Mouse (Mus musculus): ENCODE results near the gene Ankrd13a. TPM values are rescaled to one million over a fixed set of nuclear protein-coding genes. Genes with fewer than 3 reads are reported as not detected.

Ankrd13a gene
- total and polyA plus RNA-seq, 2 experiments, result 11.4 to 15.9 TPM

DNA sequence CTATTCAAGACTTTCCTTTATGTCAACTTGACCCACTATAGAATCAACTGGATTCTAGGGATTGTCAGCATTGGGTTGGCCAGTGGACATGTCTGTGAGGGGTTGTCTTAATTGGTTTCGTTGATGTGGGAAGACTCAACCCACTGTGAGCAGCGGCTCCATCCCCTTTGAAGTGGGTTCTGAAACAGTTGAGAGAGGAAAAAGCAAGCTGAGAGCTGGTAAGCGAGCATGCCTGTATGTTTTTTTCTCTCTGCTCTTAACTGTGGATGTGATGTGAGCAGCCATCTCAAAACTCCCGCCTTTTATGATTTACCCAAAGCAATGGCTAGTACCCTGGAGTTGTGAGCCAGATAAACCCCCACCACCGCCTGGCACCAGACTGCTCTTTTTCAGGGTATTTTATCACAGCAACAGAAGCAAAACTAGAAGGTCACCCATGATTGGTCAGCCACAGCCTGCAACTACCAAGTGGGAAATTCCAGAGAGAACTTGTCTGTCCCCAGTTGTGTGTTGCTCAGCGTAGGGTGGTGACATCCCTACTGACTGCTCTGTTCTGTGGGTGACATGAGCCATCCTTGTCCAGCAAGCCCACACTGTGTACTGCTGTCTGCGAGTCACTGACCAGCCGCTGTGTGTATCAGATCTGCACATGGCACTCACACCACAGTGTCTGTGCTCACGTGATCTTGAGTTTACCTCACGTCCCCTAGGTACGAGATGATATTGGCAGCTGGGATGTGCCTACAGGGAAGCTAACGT lies 9.1 kb downstream of the Ankrd13a start:
- Histone ChIP-seq H3K9ac (ENCODE audit: low read depth, low read length) (no peak overlapping the region), H3K27ac (replicated peaks; ENCODE audit: insufficient read depth, low read depth, low read length) (no peak overlapping the region), H3K79me2 (ENCODE audit: control insufficient read depth, insufficient read depth, low read length) (peaks cover 35% of the 10 kb centered on the region), H3K4me1 (ENCODE audit: control insufficient read depth, insufficient read depth, low read length) (peaks cover 3% of the 10 kb centered on the region; the same call in 1 of the 2 replicates), H3K27me3 (ENCODE audit: control insufficient read depth, insufficient read depth, low read length) (no peaks in the 10 kb centered on the region), H3K4me3 (ENCODE audit: insufficient read depth, low read depth, low read length) (no peak overlapping the region), H3K36me3 (ENCODE audit: control insufficient read depth, insufficient read depth, low read length) (no peaks in the 10 kb centered on the region)
- WGBS, result 91% methylated on average over 12 of the region's 12 CpGs
- TF ChIP-seq POLR2A (IDR thresholded peaks at IDR 0.05; ENCODE audit: extremely low read depth, insufficient read depth, low read length), result no peak
- TF ChIP-seq CTCF (IDR thresholded peaks at IDR 0.05; ENCODE audit: low read depth, low read length), result no peak
- DNase-seq (ENCODE audit: extremely low read depth, low read depth, low spot score), result no peak

DNA sequence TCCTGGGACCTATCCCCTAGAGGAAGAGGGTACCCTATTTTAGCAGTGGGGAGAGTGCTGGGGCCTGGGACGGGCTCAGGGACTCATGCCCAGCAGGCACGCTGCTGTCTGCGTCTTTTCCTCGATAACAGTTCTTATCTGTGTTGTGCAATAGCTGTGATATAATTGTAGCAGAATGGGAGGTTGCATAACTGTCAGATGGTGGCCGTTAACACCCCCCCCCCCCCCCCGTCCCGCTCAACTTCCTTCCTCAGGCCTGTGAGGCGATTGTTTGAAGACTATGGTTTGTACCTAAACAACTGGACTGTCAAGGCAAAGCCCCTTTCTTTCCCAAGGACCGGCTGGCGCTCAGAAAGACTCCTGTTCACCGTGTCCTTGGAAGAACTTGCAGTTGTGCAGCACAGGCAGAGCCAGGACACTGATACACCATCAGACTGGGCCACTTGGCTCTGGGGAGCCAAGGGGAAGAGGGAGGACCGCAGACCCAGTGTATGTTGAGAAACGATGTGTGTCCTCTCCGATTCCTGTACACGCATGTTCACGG lies 10.2 kb downstream of the Ankrd13a start:
- peak; percentile 61 for DNase-seq (ENCODE audit: extremely low read depth, low read depth, low spot score)
- H3K9ac ChIP-seq (ENCODE audit: low read depth, low read length), result no peak overlapping the region
- H3K4me1 ChIP-seq (ENCODE audit: control insufficient read depth, insufficient read depth, low read length), result peaks cover 3% of the 10 kb centered on the region; the same call in 1 of the 2 replicates
- no peaks in the 10 kb centered on the region for H3K36me3 ChIP-seq (ENCODE audit: control insufficient read depth, insufficient read depth, low read length)
- whole genome bisulfite sequencing, result 29% methylated on average over 16 of the region's 16 CpGs
- H3K4me3 ChIP-seq (ENCODE audit: insufficient read depth, low read depth, low read length), result no peak overlapping the region
- no peak for TF ChIP-seq POLR2A (IDR thresholded peaks at IDR 0.05; ENCODE audit: extremely low read depth, insufficient read depth, low read length)
- no peak for TF ChIP-seq CTCF (IDR thresholded peaks at IDR 0.05; ENCODE audit: low read depth, low read length)
- H3K27ac ChIP-seq (replicated peaks; ENCODE audit: insufficient read depth, low read depth, low read length), result peak overlapping the region; percentile 29
- H3K79me2 ChIP-seq (ENCODE audit: control insufficient read depth, insufficient read depth, low read length), result peaks cover 29% of the 10 kb centered on the region
- H3K27me3 ChIP-seq (ENCODE audit: control insufficient read depth, insufficient read depth, low read length), result no peaks in the 10 kb centered on the region

DNA sequence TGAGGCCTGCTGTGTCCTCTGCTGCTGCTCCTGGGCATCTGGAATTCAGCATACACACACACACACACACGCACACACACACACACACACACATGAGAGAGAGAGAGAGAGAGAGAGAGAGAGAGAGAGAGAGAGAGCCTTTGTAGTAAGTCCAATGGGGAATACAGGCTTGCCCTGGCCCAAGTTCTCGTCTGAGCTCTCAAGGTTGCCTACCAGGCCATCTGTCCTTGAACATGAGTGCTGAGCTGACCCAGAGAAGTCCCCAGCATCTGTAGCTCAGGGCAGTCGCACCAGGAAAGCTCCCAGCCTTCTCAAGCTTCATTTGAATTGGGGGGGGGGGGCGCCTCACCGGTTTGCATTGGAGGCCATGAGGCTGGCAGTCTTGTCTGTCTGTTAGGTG lies 10.7 kb downstream of the Ankrd13a start:
- Histone ChIP-seq H3K36me3 (ENCODE audit: control insufficient read depth, insufficient read depth, low read length) (no peaks in the 10 kb centered on the region), H3K4me1 (ENCODE audit: control insufficient read depth, insufficient read depth, low read length) (peaks cover 3% of the 10 kb centered on the region; the same call in 1 of the 2 replicates), H3K4me3 (ENCODE audit: insufficient read depth, low read depth, low read length) (no peak overlapping the region), H3K27me3 (ENCODE audit: control insufficient read depth, insufficient read depth, low read length) (no peaks in the 10 kb centered on the region), H3K9ac (ENCODE audit: low read depth, low read length) (no peak overlapping the region), H3K79me2 (ENCODE audit: control insufficient read depth, insufficient read depth, low read length) (peaks cover 24% of the 10 kb centered on the region), H3K27ac (replicated peaks; ENCODE audit: insufficient read depth, low read depth, low read length) (peak overlapping the region; percentile 29)
- no peak for DNase-seq (ENCODE audit: extremely low read depth, low read depth, low spot score)
- TF ChIP-seq CTCF (IDR thresholded peaks at IDR 0.05; ENCODE audit: low read depth, low read length) (no peak), POLR2A (IDR thresholded peaks at IDR 0.05; ENCODE audit: extremely low read depth, insufficient read depth, low read length) (no peak)
- WGBS, result 83% methylated on average over 5 of the region's 5 CpGs

DNA sequence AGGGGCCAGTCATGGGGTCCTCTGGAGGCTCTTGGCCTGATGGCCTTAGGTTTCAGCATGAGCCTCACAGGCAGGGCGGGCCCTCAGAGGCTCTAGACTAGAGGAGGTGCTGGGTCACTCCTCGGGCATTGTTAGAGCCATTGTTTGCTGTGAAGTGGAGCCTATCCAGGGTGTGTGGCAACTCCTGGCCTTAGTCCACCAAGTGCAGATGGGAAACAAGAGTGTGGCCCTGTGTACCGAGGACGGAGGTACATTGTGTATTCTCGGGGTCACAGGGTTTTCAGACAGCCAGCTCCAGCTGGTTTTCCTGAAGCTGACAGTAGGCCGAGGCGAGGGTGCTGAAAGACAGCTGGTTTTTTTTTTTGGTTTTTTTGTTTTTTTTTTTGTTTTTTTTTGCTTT lies 18.8 kb downstream of the Ankrd13a start:
- Histone ChIP-seq H3K4me1 (ENCODE audit: control insufficient read depth, insufficient read depth, low read length) (peaks cover 9% of the 10 kb centered on the region), H3K9ac (ENCODE audit: low read depth, low read length) (no peak overlapping the region), H3K79me2 (ENCODE audit: control insufficient read depth, insufficient read depth, low read length) (no peaks in the 10 kb centered on the region), H3K27me3 (ENCODE audit: control insufficient read depth, insufficient read depth, low read length) (no peaks in the 10 kb centered on the region), H3K36me3 (ENCODE audit: control insufficient read depth, insufficient read depth, low read length) (no peaks in the 10 kb centered on the region; the same call in 1 of the 2 replicates), H3K4me3 (ENCODE audit: insufficient read depth, low read depth, low read length) (no peak overlapping the region), H3K27ac (replicated peaks; ENCODE audit: insufficient read depth, low read depth, low read length) (no peak overlapping the region)
- TF ChIP-seq POLR2A (IDR thresholded peaks at IDR 0.05; ENCODE audit: extremely low read depth, insufficient read depth, low read length) (no peak), CTCF (IDR thresholded peaks at IDR 0.05; ENCODE audit: low read depth, low read length) (no peak)
- DNase-seq (ENCODE audit: extremely low read depth, low read depth, low spot score), result peak; percentile 91
- WGBS, result 19% methylated on average over 7 of the region's 7 CpGs

DNA sequence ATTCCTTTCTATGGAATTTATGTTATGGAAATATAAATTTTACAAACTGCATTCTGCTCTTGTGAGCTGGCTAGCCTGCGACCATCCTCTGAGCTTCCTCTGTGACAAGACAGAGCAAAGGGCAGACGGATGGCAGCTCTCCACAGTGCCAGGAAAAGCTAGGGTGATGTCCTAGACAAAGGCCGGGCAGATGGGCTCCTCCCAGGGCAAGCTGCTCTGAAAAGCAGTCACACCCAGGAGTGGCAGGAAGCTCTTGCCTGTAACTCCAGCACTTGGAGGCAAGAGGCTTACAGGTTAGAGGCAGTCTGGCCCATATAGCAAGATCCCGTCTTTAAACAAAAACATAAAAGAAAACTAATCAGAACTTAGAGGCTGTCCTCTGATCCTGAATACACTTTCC lies 20.1 kb downstream of the Ankrd13a start:
- H3K79me2 ChIP-seq (ENCODE audit: control insufficient read depth, insufficient read depth, low read length), result no peaks in the 10 kb centered on the region
- no peak overlapping the region for H3K9ac ChIP-seq (ENCODE audit: low read depth, low read length)
- 30% methylated on average over 4 of the region's 4 CpGs for WGBS
- peaks cover 9% of the 10 kb centered on the region for H3K4me1 ChIP-seq (ENCODE audit: control insufficient read depth, insufficient read depth, low read length)
- no peaks in the 10 kb centered on the region for H3K27me3 ChIP-seq (ENCODE audit: control insufficient read depth, insufficient read depth, low read length)
- H3K27ac ChIP-seq (replicated peaks; ENCODE audit: insufficient read depth, low read depth, low read length), result no peak overlapping the region
- TF ChIP-seq CTCF (IDR thresholded peaks at IDR 0.05; ENCODE audit: low read depth, low read length), result no peak
- no peak for TF ChIP-seq POLR2A (IDR thresholded peaks at IDR 0.05; ENCODE audit: extremely low read depth, insufficient read depth, low read length)
- H3K4me3 ChIP-seq (ENCODE audit: insufficient read depth, low read depth, low read length), result no peak overlapping the region
- DNase-seq (ENCODE audit: extremely low read depth, low read depth, low spot score), result no peak
- H3K36me3 ChIP-seq (ENCODE audit: control insufficient read depth, insufficient read depth, low read length), result no peaks in the 10 kb centered on the region; the same call in 1 of the 2 replicates

DNA sequence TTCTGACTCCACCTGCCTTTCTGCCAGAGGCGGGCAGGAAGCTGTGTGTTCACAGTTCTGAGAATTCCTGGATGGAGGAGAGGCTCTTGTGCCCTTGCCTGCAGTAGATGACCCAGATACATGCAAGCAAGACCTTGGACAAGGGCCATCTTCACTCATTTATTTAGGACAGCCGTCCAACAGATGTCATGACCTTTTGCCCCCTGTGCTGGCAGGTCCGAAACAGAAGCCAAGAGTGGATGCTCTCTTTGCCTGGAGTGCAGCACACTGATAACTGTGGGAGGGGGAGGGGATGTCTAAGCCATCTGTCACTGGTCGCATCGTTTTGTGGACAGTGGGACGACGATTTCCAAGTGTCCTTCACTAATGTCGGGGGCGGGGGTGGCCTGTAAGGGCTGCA lies 20.8 kb downstream of the Ankrd13a start:
- no peaks in the 10 kb centered on the region; the same call in 1 of the 2 replicates for H3K36me3 ChIP-seq (ENCODE audit: control insufficient read depth, insufficient read depth, low read length)
- DNase-seq (ENCODE audit: extremely low read depth, low read depth, low spot score), result peak; percentile 98

More for the DNA sequence above, 20.8 kb downstream of the Ankrd13a start:
- no peak for TF ChIP-seq POLR2A (IDR thresholded peaks at IDR 0.05; ENCODE audit: extremely low read depth, insufficient read depth, low read length)
- TF ChIP-seq CTCF (IDR thresholded peaks at IDR 0.05; ENCODE audit: low read depth, low read length), result no peak
- Histone ChIP-seq H3K4me1 (ENCODE audit: control insufficient read depth, insufficient read depth, low read length) (peaks cover 9% of the 10 kb centered on the region), H3K27me3 (ENCODE audit: control insufficient read depth, insufficient read depth, low read length) (no peaks in the 10 kb centered on the region), H3K4me3 (ENCODE audit: insufficient read depth, low read depth, low read length) (no peak overlapping the region), H3K9ac (ENCODE audit: low read depth, low read length) (no peak overlapping the region), H3K27ac (replicated peaks; ENCODE audit: insufficient read depth, low read depth, low read length) (no peak overlapping the region), H3K79me2 (ENCODE audit: control insufficient read depth, insufficient read depth, low read length) (no peaks in the 10 kb centered on the region)
- WGBS, result 22% methylated on average over 9 of the region's 9 CpGs
